Mouse (Mus musculus) T-helper 17 cell (primary cell): Measurements from ENCODE around the gene Fads2.

Experiments used
- in situ Hi-C, 2 experiments: fragments of 300-600 bp; cut with MboI, MseI; formaldehyde crosslinking; loops; 1 replicate in 1 of 2; 2 replicates in 1 of 2; pipeline ENCODE4 v1.15.1; 2025; ENCODE audit warnings: high pct_unique_total_duplicates in 2 of 2

Gene Fads2

GRCm38 (mm10) chr19:10101341-10102053, at the start of gene Fads2:
Gene Fads2 (minus strand): TSS chr19:10101746.
- in situ Hi-C loops: no loop called here

GRCm38 (mm10) chr19:10149189-10149588, 47.6 kb upstream of the Fads2 start:
- in situ Hi-C loops: loop anchor here in 1 of 2 experiments (25.0 kb wide), 1 partner anchor 1113 kb away; the partner anchor contains the start of gene Ms4a1

- in situ Hi-C loops: loop anchor here in 1 of 2 experiments (25.0 kb wide), 1 partner anchor 1114 kb away; the partner anchor contains the start of gene Ms4a1
Measured at GRCm38 (mm10) chr19:10148555-10148954, 47.0 kb upstream of the Fads2 start.

GRCm38 (mm10) chr19:10144464-10144863, 42.9 kb upstream of the Fads2 start:
- in situ Hi-C loops: loop anchor here in 1 of 2 experiments (25.0 kb wide), 1 partner anchor 1118 kb away; the partner anchor contains the start of gene Ms4a1

- in situ Hi-C loops: loop anchor here in 1 of 2 experiments (25.0 kb wide), 1 partner anchor 1119 kb away; the partner anchor contains the start of gene Ms4a1
Measured at GRCm38 (mm10) chr19:10143667-10144066, 42.1 kb upstream of the Fads2 start.

- in situ Hi-C loops: loop anchor here in 1 of 2 experiments (25.0 kb wide), 1 partner anchor 1123 kb away; the partner anchor contains the start of gene Ms4a1
Measured at GRCm38 (mm10) chr19:10139736-10140135, 38.2 kb upstream of the Fads2 start.

GRCm38 (mm10) chr19:10137423-10137822, 35.9 kb upstream of the Fads2 start:
- in situ Hi-C loops: loop anchor here in 1 of 2 experiments (25.0 kb wide), 1 partner anchor 1125 kb away; the partner anchor contains the start of gene Ms4a1

GRCm38 (mm10) chr19:10134692-10135091, 33.1 kb upstream of the Fads2 start:
- in situ Hi-C loops: loop anchor here in 1 of 2 experiments (25.0 kb wide), 1 partner anchor 1128 kb away; the partner anchor contains the start of gene Ms4a1

- in situ Hi-C loops: loop anchor here in 1 of 2 experiments (25.0 kb wide), 1 partner anchor 1133 kb away; the partner anchor contains the start of gene Ms4a1
Measured at GRCm38 (mm10) chr19:10129547-10129946, 28.0 kb upstream of the Fads2 start.

GRCm38 (mm10) chr19:10126479-10127250, 25.1 kb upstream of the Fads2 start:
- in situ Hi-C loops: loop anchor here in 1 of 2 experiments (25.0 kb wide), 1 partner anchor 1136 kb away; the partner anchor contains the start of gene Ms4a1

GRCm38 (mm10) chr19:10123892-10124634, 22.5 kb upstream of the Fads2 start:
- in situ Hi-C loops: no loop called here

GRCm38 (mm10) chr19:10122021-10122631, 20.6 kb upstream of the Fads2 start:
- in situ Hi-C loops: no loop called here

- in situ Hi-C loops: no loop called here
Measured at GRCm38 (mm10) chr19:10116641-10117040, 15.1 kb upstream of the Fads2 start.

- in situ Hi-C loops: no loop called here
Measured at GRCm38 (mm10) chr19:10115373-10116158, 14.0 kb upstream of the Fads2 start.

- in situ Hi-C loops: loop anchor here in 1 of 2 experiments (5.0 kb wide), 1 partner anchor 966 kb away; no protein-coding TSS in a partner anchor
Measured at GRCm38 (mm10) chr19:10112956-10113355, 11.4 kb upstream of the Fads2 start.

- in situ Hi-C loops: loop anchor here in 1 of 2 experiments (5.0 kb wide), 1 partner anchor 971 kb away; the partner anchor contains the start of gene Asrgl1
Measured at GRCm38 (mm10) chr19:10108666-10109065, 7.1 kb upstream of the Fads2 start.

GRCm38 (mm10) chr19:10108129-10108528, 6.6 kb upstream of the Fads2 start:
- in situ Hi-C loops: loop anchor here in 1 of 2 experiments (5.0 kb wide), 1 partner anchor 971 kb away; the partner anchor contains the start of gene Asrgl1

- in situ Hi-C loops: loop anchor here in 1 of 2 experiments (5.0 kb wide), 1 partner anchor 970 kb away; the partner anchor contains the start of gene Asrgl1
Measured at GRCm38 (mm10) chr19:10107051-10107611, 5.6 kb upstream of the Fads2 start.

- in situ Hi-C loops: loop anchor here in 1 of 2 experiments (5.0 kb wide), 1 partner anchor 969 kb away; the partner anchor contains the start of gene Asrgl1
Measured at GRCm38 (mm10) chr19:10106634-10107033, 5.1 kb upstream of the Fads2 start.
